Mouse (Mus musculus) retina, adult 2 months (tissue): Measurements from ENCODE around the gene A930033H14Rik.

ENCODE experiments used
- DNase-seq: peaks from one replicate; pipeline ENCODE4 v3.0.0-alpha.2; 2012; ENCODE audit warnings: low read depth, low spot score

The A930033H14Rik gene

GRCm38 (mm10) chr10:69192266-69192665 lies 20.6 kb downstream of the A930033H14Rik start:
- no peak for DNase-seq

GRCm38 (mm10) chr10:69190434-69191160 lies 22.3 kb downstream of the A930033H14Rik start:
- DNase-seq: no peak

GRCm38 (mm10) chr10:69187773-69188443 lies 25.0 kb downstream of the A930033H14Rik start:
- no peak for DNase-seq

GRCm38 (mm10) chr10:69185894-69186893 lies 26.7 kb downstream of the A930033H14Rik start:
- DNase-seq: peak; percentile 54

- DNase-seq: no peak
Measured at GRCm38 (mm10) chr10:69185431-69185830, 27.5 kb downstream of the A930033H14Rik start.

- DNase-seq: no peak
Measured at GRCm38 (mm10) chr10:69184903-69185302, 28.0 kb downstream of the A930033H14Rik start.

GRCm38 (mm10) chr10:69180997-69181396 lies 31.9 kb downstream of the A930033H14Rik start:
- DNase-seq: no peak

GRCm38 (mm10) chr10:69179341-69179740 lies 33.6 kb downstream of the A930033H14Rik start:
- no peak for DNase-seq

- DNase-seq: no peak
Measured at GRCm38 (mm10) chr10:69176116-69176515, 36.8 kb downstream of the A930033H14Rik start.

- no peak for DNase-seq
Measured at GRCm38 (mm10) chr10:69172412-69172811, 40.5 kb downstream of the A930033H14Rik start.

- no peak for DNase-seq
Measured at GRCm38 (mm10) chr10:69166514-69166913, 46.4 kb downstream of the A930033H14Rik start.

- no peak for DNase-seq
Measured at GRCm38 (mm10) chr10:69165847-69166246, 47.1 kb downstream of the A930033H14Rik start.

- DNase-seq: peak; percentile 20
Measured at GRCm38 (mm10) chr10:69165125-69165524, 47.8 kb downstream of the A930033H14Rik start.

GRCm38 (mm10) chr10:69163216-69163615 lies 49.7 kb downstream of the A930033H14Rik start:
- DNase-seq: no peak

GRCm38 (mm10) chr10:69162577-69162976 lies 50.3 kb downstream of the A930033H14Rik start:
- DNase-seq: no peak

- no peak for DNase-seq
Measured at GRCm38 (mm10) chr10:69161503-69161902, 51.4 kb downstream of the A930033H14Rik start.

GRCm38 (mm10) chr10:69160877-69161276 lies 52.0 kb downstream of the A930033H14Rik start:
- DNase-seq: no peak
